Mouse (Mus musculus): ENCODE results near the gene AI413582. TPM values are rescaled to one million over a fixed set of nuclear protein-coding genes. Genes with fewer than 3 reads are reported as not detected.

AI413582 gene
- polyA plus RNA-seq (2012; ENCODE audit: insufficient read depth, insufficient read length, missing spikeins), result 76.7 and 85.6 TPM in 2 replicates

DNA sequence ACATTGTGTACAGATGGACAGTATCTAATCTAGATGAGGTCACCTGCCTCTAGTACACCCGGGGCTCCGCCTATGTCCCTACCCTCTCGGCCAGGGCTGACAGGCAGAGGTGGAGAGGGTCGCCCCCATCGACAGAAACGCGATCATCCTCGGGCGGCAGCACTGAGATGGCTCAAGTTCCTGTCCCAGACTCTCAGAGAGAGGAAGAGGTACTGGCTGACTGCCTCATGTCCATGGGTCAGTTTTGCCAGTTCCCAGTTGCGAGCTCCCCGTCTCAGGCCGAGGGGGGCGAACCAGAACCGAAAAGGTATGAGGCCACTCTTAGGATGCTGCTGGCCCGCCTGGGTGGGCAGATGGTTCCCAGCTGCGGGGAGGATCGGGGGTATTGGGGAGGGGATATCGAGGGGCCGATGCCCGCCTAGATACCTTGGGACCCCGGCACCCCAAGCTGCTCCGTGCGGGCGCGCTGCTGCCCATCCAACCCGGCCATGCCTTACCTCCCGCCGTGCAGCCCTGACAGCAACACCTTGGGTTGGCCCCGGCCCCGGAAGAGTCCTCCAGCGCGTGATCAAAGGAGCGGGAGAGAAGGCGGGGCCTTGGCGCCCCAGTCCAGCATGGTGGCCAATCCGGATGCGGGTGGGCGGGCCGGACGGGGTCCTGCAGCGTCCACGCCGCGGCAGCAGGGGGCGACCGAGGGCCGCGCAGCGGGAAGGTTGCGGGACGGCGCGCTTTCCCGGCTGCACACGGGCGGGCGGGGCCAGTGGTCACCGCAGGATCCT lies at the start of gene AI413582:
Gene AI413582, minus strand, starts transcription at position 594 of the 779 bp plus-strand sequence.
- peak within 1 kb of the TSS; percentile 77 for H3K4me3 ChIP-seq (ENCODE audit: insufficient read depth, low read length)
- peak within 1 kb of the TSS; percentile 75 for H3K27ac ChIP-seq (ENCODE audit: insufficient read depth, low read depth, low read length)
- TF ChIP-seq POLR2A (IDR thresholded peaks at IDR 0.05; ENCODE audit: borderline replicate concordance, low read depth, low read length) (no peak), CTCF (IDR thresholded peaks at IDR 0.05; ENCODE audit: low read depth, low read length) (no peak)
- H3K4me1 ChIP-seq (ENCODE audit: control insufficient read depth, insufficient read depth, low read length), result peaks cover 46% of the 10 kb centered on the region

DNA sequence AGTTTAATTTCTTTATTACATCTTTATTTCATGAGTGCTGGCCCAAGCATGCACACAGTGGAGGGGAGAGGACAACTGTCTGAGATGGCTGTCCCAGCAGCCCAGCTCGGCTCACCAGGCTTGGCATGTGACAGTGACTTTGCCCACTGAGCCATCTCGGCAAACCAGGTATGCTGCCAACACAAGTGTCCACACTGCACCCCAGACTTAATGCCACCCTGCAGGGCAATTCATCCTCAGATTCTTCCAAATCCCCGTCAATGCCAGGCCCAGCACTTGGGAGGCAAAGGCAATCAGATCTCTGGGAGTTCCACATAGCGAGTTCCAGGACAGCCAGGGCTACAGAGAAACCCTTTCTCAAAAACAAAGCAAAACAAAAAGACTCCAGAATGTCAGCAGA lies 47.5 kb upstream of the AI413582 start:
- H3K27ac ChIP-seq (ENCODE audit: insufficient read depth, low read depth, low read length), result no peak overlapping the region
- no peak overlapping the region for H3K4me3 ChIP-seq (ENCODE audit: insufficient read depth, low read length)
- peaks cover 46% of the 10 kb centered on the region for H3K4me1 ChIP-seq (ENCODE audit: control insufficient read depth, insufficient read depth, low read length)
- TF ChIP-seq POLR2A (IDR thresholded peaks at IDR 0.05; ENCODE audit: borderline replicate concordance, low read depth, low read length) (no peak), CTCF (IDR thresholded peaks at IDR 0.05; ENCODE audit: low read depth, low read length) (no peak)

DNA sequence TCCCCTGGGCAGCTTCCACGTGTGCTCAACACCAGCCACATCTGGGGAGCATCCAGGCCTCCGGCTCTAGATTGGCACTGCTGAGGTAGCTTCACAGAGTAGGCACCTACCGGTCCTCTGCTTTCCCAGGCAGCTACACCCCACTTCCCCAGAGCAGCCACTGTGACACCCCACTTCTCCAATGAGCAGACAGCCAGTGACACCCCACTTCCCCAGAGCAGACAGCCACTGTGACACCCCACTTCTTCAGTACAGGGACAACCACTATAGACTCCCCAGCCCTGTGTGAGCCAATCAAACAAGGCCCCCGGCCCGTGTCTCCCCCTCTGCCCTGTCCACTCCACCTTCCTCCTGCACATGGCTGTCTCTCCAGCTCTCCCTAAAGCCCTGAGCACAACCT lies 46.4 kb upstream of the AI413582 start:
- TF ChIP-seq CTCF (IDR thresholded peaks at IDR 0.05; ENCODE audit: low read depth, low read length) (no peak), POLR2A (IDR thresholded peaks at IDR 0.05; ENCODE audit: borderline replicate concordance, low read depth, low read length) (no peak)
- Histone ChIP-seq H3K27ac (ENCODE audit: insufficient read depth, low read depth, low read length) (no peak overlapping the region), H3K4me3 (ENCODE audit: insufficient read depth, low read length) (no peak overlapping the region), H3K4me1 (ENCODE audit: control insufficient read depth, insufficient read depth, low read length) (peaks cover 46% of the 10 kb centered on the region)

DNA sequence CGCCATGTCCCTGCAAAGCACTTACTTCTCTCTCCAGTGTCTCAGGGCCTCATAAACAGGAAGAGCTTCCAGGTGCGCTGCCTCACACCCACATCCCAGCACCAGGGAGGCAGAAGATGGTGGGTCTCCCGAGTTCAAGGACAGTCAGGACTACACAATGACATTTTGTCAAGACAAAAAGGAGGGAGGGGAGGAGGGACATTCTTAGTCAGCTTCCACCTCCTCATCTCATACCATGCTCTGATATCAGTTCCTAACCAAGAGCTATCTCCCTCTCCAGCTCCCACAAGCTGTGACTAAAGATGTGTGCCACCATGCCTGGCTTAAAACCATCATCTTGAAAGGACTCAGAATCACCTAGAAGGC lies 45.9 kb upstream of the AI413582 start:
- Histone ChIP-seq H3K27ac (ENCODE audit: insufficient read depth, low read depth, low read length) (no peak overlapping the region), H3K4me1 (ENCODE audit: control insufficient read depth, insufficient read depth, low read length) (peaks cover 42% of the 10 kb centered on the region), H3K4me3 (ENCODE audit: insufficient read depth, low read length) (no peak overlapping the region)
- TF ChIP-seq CTCF (IDR thresholded peaks at IDR 0.05; ENCODE audit: low read depth, low read length) (no peak), POLR2A (IDR thresholded peaks at IDR 0.05; ENCODE audit: borderline replicate concordance, low read depth, low read length) (no peak)

DNA sequence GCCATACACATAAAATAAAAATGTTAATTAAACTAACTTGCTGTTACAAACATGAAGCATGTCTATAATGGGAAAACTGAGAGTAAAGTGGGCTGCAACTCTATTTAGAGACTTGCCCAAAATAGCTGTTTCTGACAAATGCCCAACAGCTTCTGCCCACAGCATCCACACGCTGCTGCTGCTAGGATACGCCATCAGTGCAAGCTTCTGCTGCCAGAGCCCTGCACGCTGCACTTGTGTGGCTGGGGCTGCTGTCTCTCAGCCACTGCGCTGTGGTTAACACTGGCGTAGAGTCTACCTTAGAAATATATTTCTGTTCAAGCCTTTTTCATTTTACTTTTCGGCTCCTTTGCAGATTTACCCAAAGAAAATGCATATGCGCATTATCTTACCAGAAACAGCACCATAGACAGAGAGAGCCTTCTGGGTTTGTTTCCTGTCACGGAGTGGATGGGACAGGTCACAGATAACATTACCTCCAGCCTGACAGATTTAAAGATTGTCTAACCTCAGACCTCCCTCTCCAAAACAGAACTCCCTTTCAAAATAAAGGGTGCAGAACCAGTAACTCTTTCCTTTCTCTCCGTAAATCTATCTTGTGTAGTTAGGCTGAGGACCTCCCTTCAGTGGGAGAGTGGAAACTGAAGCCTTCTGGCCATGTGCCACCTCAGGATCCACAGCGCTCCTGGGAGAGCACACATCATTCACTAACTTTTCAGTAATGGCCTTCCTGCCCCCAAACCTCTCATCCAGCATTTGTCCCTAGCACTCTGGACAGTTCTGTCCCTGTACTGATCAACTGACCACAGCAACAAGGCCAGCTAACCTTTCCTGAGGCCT lies 45.3 kb upstream of the AI413582 start:
- TF ChIP-seq POLR2A (IDR thresholded peaks at IDR 0.05; ENCODE audit: borderline replicate concordance, low read depth, low read length), result no peak
- Histone ChIP-seq H3K4me3 (ENCODE audit: insufficient read depth, low read length) (no peak overlapping the region), H3K4me1 (ENCODE audit: control insufficient read depth, insufficient read depth, low read length) (peaks cover 38% of the 10 kb centered on the region), H3K27ac (ENCODE audit: insufficient read depth, low read depth, low read length) (no peak overlapping the region)

DNA sequence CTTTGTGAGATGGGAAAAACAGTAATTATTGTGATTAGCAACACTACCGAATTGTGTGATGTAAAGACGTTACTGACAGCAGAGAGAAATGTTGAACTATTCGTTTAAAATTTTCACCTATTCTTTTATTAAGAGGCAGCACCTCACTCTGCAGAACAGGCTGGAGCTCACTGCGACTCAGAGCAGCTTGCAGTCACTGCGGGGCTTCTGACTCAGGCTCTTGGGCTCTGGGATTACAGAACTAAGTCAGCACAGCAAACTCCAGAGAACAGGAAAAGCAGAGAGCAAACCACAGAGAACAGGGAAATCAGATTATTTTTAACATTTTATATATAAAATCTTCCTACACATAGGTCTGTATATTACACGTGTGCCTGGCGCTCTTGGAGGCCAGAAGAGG lies 44.0 kb upstream of the AI413582 start:
- Histone ChIP-seq H3K4me1 (ENCODE audit: control insufficient read depth, insufficient read depth, low read length) (peaks cover 27% of the 10 kb centered on the region), H3K4me3 (ENCODE audit: insufficient read depth, low read length) (no peak overlapping the region), H3K27ac (ENCODE audit: insufficient read depth, low read depth, low read length) (no peak overlapping the region)
- TF ChIP-seq CTCF (IDR thresholded peaks at IDR 0.05; ENCODE audit: low read depth, low read length), result no peak
- no peak for TF ChIP-seq POLR2A (IDR thresholded peaks at IDR 0.05; ENCODE audit: borderline replicate concordance, low read depth, low read length)

DNA sequence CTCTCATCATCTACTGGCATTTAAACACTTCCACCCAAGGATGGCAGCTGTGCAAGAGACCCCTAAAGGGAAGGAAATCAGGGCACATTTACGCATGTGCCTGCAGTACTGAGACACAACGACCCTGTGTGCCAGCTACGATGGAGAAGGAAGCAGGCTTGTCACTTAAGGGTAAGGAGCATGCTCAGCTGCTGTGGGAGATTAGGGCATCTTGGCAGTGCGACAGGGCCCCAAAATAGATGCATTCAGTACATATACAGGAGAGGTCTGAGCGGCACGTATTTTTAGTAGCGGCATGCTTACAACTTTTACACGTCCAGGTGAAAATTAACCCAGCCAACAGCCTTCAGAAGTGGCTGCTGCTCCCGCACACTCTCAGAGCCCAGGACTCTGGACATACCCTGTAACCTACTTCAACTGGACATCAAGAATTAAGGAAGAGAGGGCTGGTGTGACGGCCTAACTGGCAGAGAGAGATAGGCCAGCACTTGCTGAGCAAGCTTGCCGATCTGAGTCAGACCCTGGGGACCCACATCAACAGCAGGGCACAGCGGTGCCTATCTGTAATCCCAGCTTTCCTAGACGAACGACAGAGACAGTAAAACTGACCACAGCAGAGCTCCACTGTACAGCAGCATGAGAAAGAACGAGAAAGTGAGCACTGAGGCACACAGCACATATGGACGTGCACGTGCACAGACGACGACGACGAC lies 38.1 kb upstream of the AI413582 start:
- Histone ChIP-seq H3K4me3 (ENCODE audit: insufficient read depth, low read length) (no peak overlapping the region), H3K4me1 (ENCODE audit: control insufficient read depth, insufficient read depth, low read length) (peaks cover 22% of the 10 kb centered on the region), H3K27ac (ENCODE audit: insufficient read depth, low read depth, low read length) (no peak overlapping the region)
- no peak for TF ChIP-seq CTCF (IDR thresholded peaks at IDR 0.05; ENCODE audit: low read depth, low read length)

DNA sequence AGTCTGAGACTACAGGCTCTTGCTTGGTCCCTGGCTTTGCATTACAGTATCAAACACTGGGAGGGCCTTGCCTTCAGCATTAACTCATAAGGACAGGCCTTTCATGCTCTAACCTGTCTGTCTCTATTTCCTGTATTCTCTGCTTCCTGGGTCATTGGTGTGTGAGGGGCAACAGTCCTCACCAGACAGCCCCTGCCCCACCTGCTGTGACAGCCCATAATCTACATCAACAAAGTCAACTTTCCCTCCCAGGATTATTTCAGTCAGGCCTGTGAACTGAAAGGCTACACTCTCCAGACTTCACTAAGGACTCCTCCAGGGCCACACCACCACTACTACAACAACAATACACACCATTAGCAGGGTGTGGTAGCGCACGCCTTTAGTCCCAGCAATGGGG lies 37.5 kb upstream of the AI413582 start:
- no peak for TF ChIP-seq CTCF (IDR thresholded peaks at IDR 0.05; ENCODE audit: low read depth, low read length)
- TF ChIP-seq POLR2A (IDR thresholded peaks at IDR 0.05; ENCODE audit: borderline replicate concordance, low read depth, low read length), result no peak
- peaks cover 27% of the 10 kb centered on the region for H3K4me1 ChIP-seq (ENCODE audit: control insufficient read depth, insufficient read depth, low read length)
- no peak overlapping the region for H3K4me3 ChIP-seq (ENCODE audit: insufficient read depth, low read length)
- H3K27ac ChIP-seq (ENCODE audit: insufficient read depth, low read depth, low read length), result no peak overlapping the region

DNA sequence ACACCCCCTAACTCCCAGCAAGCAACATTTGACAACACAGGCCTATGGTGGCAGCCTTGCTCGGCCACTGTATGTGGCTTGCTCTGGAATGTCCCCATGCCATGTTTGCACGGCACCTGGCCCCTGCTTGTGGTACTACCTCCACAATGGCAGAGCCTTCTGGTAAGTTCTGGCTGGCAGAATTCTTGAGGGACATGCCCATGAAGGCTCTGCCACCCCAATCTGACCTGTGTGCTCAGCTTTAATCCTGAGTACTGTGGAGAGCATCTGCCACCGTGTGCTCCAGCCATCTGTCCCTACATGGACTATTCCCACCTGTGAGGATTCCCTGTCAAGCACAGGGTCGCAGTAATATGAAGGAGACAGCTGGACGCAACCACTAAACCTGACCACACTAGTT lies 35.3 kb upstream of the AI413582 start:
- peaks cover 27% of the 10 kb centered on the region for H3K4me1 ChIP-seq (ENCODE audit: control insufficient read depth, insufficient read depth, low read length)
- TF ChIP-seq POLR2A (IDR thresholded peaks at IDR 0.05; ENCODE audit: borderline replicate concordance, low read depth, low read length), result no peak
- no peak for TF ChIP-seq CTCF (IDR thresholded peaks at IDR 0.05; ENCODE audit: low read depth, low read length)

More for the DNA sequence above, 35.3 kb upstream of the AI413582 start:
- Histone ChIP-seq H3K27ac (ENCODE audit: insufficient read depth, low read depth, low read length) (no peak overlapping the region), H3K4me3 (ENCODE audit: insufficient read depth, low read length) (no peak overlapping the region)
